Mouse (Mus musculus): ENCODE measurements around the gene Majin.

DNA sequence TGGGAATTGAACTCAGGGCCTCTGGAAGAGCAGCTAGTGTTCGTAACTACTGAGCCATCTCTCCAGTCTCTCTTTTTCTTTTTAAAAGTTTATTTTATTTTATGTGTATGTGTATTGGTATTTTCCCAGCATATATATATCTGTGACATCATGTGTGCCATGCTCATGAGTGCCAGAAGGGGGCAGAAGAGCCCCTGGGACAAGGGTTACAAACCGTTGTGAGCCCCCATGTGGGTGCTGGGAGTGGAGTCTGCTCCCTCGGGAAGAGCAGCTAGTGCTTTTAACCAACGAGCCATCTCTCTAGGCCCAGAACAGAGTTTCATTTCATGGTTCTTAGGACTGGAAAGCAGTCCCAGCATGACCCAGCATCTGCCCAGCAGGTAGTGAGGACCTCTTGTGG is 17.4 kb upstream of the Majin start:
- TF ChIP-seq POLR2A (IDR thresholded peaks at IDR 0.05; ENCODE audit: low read depth, low read length), result no peak
- TF ChIP-seq CTCF (conservative IDR thresholded peaks at IDR 0.05 in 1 of 2, IDR thresholded peaks at IDR 0.05 in 1 of 2; ENCODE audit: low read depth in 2 of 2, low read length in 2 of 2), result peak in 1 of 2 experiments; percentile 39; a peak in 1 of 4 replicates
- TF ChIP-seq EP300 (IDR thresholded peaks at IDR 0.05; ENCODE audit: low read length), result no peak
- TF ChIP-seq ELF1 (IDR thresholded peaks at IDR 0.05; ENCODE audit: low read depth, low read length), result no peak
- no peak for TF ChIP-seq USF2 (conservative IDR thresholded peaks at IDR 0.05; ENCODE audit: low read depth, low read length)
- TF ChIP-seq JUN (IDR thresholded peaks at IDR 0.05; ENCODE audit: insufficient read depth, low read depth, low read length), result no peak
- no peak for TF ChIP-seq MAX (IDR thresholded peaks at IDR 0.05; ENCODE audit: low read length)
- TF ChIP-seq UBTF (IDR thresholded peaks at IDR 0.05; ENCODE audit: low read depth, low read length), result no peak
- no peak for TF ChIP-seq KAT2A (IDR thresholded peaks at IDR 0.05; ENCODE audit: insufficient replicate concordance, low read length)

Data from CH12.LX (cell line).